Mouse (Mus musculus): ENCODE results near the gene Chpt1.
"Not testable (repeated sequence)": the region's sequence is repeated elsewhere in the genome, so short reads cannot be mapped to it uniquely, and the experiment has no call there.

The Chpt1 gene

DNA sequence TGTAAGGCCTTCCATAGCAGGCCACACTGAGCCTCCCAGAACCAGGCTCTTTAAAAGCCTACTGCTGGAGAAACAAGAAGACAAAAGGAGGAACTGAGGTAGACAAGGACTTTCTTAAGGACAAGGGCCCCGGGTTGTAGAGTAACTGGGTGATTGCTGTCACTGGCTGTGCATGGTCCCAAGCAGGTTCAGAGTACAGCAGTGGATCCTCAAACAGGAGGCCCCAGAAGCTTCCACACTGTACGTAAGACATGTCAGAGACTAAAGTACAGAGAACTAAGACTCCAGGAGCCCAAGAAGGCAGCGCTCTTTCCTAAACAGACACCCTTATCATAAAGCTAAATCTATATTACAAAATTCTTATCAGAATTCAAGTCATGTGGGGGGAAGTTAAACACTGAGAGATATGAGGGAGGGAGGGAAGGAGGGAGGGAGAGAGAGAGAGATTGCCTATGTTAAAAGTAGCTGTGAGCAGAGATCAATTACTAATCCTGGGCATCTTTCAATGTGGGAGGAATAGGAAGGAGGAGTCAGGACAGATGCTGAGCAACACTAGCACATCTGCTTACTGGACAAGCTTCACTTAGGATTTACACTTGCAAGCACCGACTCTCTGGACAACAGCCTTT, 8.8 kb downstream of the Chpt1 start:
- no peak for DNase-seq

GRCm38 (mm10) chr10:88492658-88493057, 11.2 kb downstream of the Chpt1 start:
- no peak for DNase-seq

GRCm38 (mm10) chr10:88491632-88492031, 12.2 kb downstream of the Chpt1 start:
- no peak for DNase-seq

DNA sequence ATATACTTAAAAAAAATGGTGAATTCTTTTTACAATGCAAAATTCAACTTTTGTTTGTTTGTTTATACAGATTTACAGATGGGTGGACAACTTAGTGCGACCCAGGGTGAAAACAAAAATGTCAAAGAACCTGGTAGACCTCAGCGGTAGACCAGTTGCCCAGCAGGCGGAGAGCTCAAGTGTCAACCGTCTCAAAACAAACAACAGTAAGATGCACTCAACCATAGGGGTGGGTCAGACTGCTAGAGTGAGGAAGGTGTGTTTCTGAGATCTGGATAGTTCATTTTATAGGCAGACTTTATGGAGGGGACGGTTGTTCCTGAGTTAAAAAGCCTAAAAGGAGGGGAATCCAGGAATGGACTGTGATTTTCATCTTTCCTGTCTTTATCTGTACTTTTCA, 15.2 kb downstream of the Chpt1 start:
- no peak for DNase-seq

- DNase-seq: not testable (repeated sequence)
Observed at GRCm38 (mm10) chr10:88482866-88483265, 21.0 kb downstream of the Chpt1 start.

DNA sequence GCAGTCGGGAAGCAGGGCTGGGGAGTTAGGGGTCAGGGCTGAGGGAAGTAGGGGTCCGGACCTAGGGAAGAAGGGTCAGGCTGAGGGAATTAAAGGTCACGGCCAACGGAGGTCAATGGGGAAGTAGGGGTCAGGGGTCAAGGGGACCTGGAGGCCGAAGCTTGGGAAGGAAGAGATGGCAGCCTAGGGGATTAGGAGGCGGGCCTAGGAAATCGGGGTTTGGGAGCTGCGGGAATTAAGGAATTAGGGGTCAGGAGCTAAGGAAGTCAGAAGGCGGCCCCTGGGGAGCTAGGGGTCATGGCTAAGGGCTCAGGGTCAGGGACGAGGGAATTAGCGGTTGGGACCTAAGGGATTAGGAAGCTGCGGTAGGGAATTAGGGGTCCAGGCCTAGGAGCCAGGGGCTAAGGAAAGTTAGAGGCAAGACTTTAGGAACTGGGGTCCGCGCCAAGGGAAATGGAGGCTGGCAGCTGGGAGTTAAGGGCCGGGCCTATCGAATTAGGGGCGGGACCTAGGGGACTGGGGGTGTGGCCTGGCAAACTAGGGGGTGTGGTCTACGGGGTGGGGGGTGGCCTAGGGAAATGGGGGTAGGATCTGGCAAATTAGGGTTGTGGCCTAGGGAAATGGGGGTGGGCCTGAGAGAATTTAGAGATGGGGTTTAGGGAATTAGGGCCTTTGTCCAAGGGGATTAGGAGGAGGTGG, 43.6 kb downstream of the Chpt1 start:
- DNase-seq: no peak

DNA sequence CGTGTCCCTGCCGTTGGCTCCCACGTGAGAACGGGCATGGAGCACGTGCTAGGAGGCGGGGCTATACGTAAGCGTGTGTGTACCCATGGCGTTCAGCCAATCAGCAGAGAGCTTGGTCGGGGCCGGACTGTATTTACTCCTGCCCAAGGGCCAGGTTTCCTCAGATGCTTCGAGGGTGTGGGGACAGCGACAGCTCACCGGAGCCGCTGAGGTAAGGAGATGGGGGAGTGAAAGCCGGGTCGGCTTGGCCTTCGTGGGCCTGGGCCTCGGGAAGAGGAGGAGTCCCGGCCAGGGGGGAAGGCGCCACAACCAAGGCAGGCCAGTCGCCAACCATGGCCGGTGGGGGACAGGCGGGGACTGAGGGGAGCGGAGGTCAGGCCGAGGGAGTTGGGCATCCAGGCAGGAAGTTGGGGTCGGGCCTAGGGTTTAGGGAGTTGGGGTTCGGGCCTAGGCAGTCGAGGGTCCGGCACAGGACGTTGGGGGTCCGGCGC, 44.3 kb downstream of the Chpt1 start, which contains the start of gene Sycp3:
Sycp3 (plus strand) TSS at position 68 of the 491 bp plus-strand sequence.
- no peak for DNase-seq

- no peak for DNase-seq
Observed at GRCm38 (mm10) chr10:88457816-88458215, 46.1 kb downstream of the Chpt1 start.

DNA sequence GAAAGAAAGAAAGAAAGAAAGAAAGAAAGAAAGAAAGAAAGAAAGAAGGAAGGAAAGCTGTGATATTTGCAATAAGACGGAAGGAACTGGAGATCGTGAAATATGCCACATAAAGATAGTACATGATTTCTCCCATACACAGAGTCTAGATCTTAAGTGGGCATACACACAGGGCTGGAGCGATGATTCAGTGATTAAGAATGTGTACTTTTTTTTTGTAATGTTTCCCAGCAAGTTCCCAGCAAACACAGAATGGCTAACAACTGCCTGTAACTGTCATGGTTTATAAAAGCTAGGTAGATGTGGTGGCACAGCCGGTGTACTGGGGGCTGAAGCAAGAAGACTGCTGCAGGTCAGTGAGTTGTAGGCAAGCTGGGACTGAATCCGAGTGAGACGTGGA, 51.9 kb downstream of the Chpt1 start:
- no peak for DNase-seq

DNA sequence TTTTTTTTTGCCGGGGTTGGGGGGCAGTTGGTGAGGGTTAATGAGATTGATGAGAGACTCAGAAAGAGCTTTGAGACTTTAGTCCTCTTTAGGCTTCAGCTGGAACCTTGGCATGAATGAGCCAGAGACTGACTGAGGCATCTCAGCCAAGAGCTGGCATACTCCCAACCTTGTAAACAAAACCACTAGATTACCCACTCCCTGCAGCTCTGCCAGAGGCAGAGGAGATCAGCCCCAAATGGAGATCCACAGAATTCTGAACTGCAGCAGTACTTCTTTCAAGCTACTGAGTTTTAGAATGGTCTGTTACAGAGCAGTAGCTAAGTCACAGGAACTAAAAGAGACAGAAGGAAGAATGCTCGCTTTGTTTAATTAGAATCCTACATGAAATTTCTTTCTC, 52.7 kb downstream of the Chpt1 start:
- DNase-seq: peak; percentile 61

- no peak for DNase-seq
Observed at GRCm38 (mm10) chr10:88441224-88441623, 62.6 kb downstream of the Chpt1 start.

- DNase-seq: no peak
Observed at GRCm38 (mm10) chr10:88427998-88428397, 75.9 kb downstream of the Chpt1 start.

- DNase-seq: no peak
Observed at GRCm38 (mm10) chr10:88426896-88427295, 77.0 kb downstream of the Chpt1 start.

- DNase-seq: peak; percentile 66
Observed at GRCm38 (mm10) chr10:88426158-88426816, 77.6 kb downstream of the Chpt1 start.

DNA sequence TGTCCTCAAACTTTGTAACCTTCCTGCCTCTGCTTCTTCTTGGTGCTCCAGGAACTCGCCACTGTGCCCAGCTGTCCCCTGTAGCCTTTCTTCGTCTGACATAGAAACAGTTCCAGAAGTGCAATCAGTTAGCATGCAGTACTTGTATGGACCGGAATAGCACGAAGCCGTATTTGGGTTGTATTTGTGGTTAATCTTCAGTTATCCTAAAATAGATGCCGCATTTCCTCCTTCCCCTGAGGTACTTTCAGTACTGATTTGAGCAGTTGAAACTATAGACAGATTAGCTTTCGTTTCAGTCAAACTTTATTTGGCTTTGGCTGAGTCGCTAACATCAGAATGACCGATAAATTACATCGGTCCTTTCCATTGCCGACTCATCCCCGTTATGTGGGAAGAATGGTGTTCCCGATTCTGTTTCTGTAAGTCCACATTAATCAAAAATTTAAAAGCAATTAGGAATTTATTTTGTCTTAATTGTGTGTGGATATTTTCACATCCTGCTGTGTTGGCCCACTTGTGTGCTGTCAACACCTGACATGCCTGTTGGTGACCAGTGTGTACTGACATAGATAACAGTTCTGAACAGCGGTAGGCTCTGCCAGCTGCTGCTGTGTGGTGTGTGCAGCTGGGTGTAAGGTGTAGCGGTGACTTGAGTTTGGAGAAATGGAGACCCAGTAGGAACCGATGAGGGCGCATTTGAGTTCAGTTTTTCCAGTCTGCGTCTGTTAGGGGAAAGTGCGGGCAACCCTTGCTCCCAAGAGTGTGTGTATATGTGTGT, 83.0 kb downstream of the Chpt1 start:
- no peak for DNase-seq

DNA sequence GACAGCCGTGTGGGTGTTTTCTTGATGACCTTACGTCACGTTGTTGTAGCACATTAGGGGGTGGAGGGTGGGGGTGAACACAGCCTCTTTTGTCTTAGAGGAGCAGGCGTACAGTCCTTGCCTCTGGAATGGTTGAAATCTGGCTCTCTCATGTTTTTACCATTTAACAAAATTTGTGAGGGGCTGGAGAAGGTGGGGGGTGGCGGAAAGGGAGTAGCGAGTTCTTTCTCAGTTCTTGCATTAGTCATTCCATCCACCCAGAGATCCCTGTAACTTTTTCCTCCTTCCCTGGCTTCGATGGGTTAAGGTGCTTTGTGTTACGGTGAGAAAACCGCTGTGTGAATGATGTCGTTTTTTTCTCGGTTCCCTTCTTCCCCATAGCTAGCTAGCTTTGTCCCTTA, 83.7 kb downstream of the Chpt1 start:
- no peak for DNase-seq

- DNase-seq: no peak
Observed at GRCm38 (mm10) chr10:88417686-88418085, 86.2 kb downstream of the Chpt1 start.

DNA sequence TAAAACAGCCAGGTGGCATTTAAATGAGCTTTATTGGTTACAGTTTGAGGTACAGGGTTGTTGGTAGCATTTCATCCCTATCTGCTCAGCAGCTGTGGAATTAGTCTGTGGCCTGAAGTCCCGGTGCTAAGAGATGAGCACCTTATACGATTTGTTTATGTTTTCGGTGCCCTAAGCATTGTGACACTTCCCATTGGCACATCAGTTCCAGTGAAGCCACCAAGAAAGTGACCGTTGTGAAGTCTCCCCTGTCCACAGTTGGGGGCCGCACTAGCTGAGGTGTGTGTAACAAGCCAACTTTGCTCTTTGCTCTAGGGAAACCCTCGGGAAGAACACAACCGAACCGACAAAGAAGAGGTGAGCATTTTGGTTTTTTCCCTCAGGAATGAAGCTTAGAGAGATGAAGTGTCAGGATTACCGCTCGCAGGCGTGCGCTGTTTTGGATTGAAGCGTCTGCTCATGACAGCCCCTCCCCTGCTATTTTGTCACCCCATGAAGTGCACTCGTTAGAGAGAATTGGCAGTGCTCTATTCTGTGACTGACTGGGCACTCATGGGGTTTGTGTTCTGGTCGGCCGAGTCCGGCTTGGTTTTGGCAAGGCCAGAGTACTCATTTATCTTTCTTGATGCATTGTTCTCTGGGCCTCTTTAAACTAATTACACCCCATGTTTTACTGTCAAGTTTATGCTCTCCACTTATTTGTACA, 91.4 kb downstream of the Chpt1 start:
- no peak for DNase-seq

GRCm38 (mm10) chr10:88409751-88410150, 94.1 kb downstream of the Chpt1 start:
- DNase-seq: no peak

DNA sequence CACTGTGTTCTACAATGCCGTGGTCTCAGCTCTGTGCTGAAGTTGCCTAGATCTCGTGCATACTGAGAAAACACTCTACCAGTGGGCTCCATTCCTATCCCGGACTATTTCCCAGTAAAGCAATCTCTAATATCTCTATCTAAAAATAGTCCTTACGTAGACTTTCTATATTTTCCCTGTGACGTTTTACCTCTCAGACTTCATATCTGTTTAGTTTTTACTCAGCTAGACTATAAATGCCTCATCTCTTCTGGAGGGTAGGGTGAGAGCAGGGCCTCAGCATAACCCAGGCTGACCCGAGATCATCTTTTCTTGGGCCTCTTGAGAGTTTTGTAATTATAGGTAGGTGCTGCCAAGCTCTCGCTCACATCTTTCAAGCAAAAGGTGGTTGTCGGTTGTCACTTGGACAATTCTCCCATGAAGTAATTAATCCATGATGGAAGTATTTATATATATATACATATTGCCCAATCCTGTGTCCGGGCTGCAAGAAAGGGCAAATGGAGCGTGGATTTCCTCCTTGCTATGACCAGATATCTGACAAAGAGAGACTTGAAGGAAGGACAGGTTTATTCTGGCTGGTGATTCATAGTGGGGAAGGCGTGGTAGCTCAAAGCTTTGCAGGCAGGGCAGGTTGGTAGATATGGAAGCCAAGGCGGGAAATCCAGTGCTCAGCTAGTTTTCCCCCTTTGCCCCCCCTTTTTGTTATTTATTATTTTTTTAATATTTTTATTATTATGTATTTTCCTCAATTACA, 95.8 kb downstream of the Chpt1 start:
- no peak for DNase-seq

GRCm38 (mm10) chr10:88405812-88406211, 98.1 kb downstream of the Chpt1 start:
- DNase-seq: no peak

GRCm38 (mm10) chr10:88404220-88404619, 99.7 kb downstream of the Chpt1 start:
- no peak for DNase-seq

Measured in cerebellum, adult 9-10 months (tissue).